Mouse (Mus musculus): ENCODE data around the gene Susd4.

The Susd4 gene

GRCm38 (mm10) chr1:182926465-182926864 lies 162.8 kb downstream of the Susd4 start:
- peak; percentile 61 for DNase-seq

GRCm38 (mm10) chr1:182927878-182928851 lies 164.5 kb downstream of the Susd4 start:
- peak; percentile 76 for DNase-seq

GRCm38 (mm10) chr1:182935469-182935868 lies 171.8 kb downstream of the Susd4 start:
- DNase-seq: no peak

GRCm38 (mm10) chr1:182937486-182938120 lies 173.9 kb downstream of the Susd4 start:
- DNase-seq: peak; percentile 94

GRCm38 (mm10) chr1:182941921-182942320 lies 178.3 kb downstream of the Susd4 start:
- DNase-seq: peak; percentile 39

- peak; percentile 67 for DNase-seq
Measured at GRCm38 (mm10) chr1:182943911-182944310, 180.3 kb downstream of the Susd4 start.

- peak; percentile 31 for DNase-seq
Measured at GRCm38 (mm10) chr1:182944638-182945037, 181.0 kb downstream of the Susd4 start.

- peak; percentile 7 for DNase-seq
Measured at GRCm38 (mm10) chr1:182945561-182945960, 181.9 kb downstream of the Susd4 start.
